Mouse (Mus musculus) intestine, embryonic 14.5 days (tissue): ENCODE measurements around the gene Paqr5. TPM values are rescaled to one million over a fixed set of nuclear protein-coding genes. Genes with fewer than 3 reads are reported as not detected.
A peak's percentile ranks its signal among the peaks of the same experiment; 100 is the strongest.

ENCODE experiments used
- ATAC-seq: fragments of 200-750 bp; cut with Nextera tagmentation; replicated peaks from 2 replicates; pipeline ENCODE4 v1.8.0; 2017; ENCODE audit warnings: low read depth, moderate number of reproducible peaks, moderate TSS enrichment, moderate library complexity; ENCODE audit not compliant: low FRiP score, low TSS enrichment
- DNase-seq: peaks from one replicate; pipeline ENCODE4 v3.0.0-alpha.2; 2018; ENCODE audit warnings: low spot score
- H3K27ac ChIP-seq: fragments of 300-500 bp; sonication (generic); 2 replicates; pipeline ENCODE4 v1.5.1; 2014; ENCODE audit warnings: low read depth, mild to moderate bottlenecking, control low read depth
- H3K27me3 ChIP-seq: fragments of 300-500 bp; sonication (generic); replicated peaks from 2 replicates; pipeline ENCODE4 v1.6.1; 2014; ENCODE audit warnings: low read length, control low read depth; ENCODE audit not compliant: control insufficient read depth, insufficient read depth
- H3K36me3 ChIP-seq: fragments of 300-500 bp; sonication (generic); 2 replicates; pipeline ENCODE4 v1.6.1; 2014; ENCODE audit warnings: low read length, control low read depth; ENCODE audit not compliant: control insufficient read depth, insufficient read depth
- H3K4me1 ChIP-seq: fragments of 300-500 bp; sonication (generic); replicated peaks from 2 replicates; pipeline ENCODE4 v1.6.1; 2014; ENCODE audit warnings: low read length, control low read depth, mixed read lengths; ENCODE audit not compliant: control insufficient read depth, insufficient read depth
- H3K4me2 ChIP-seq: fragments of 300-500 bp; sonication (generic); 2 replicates; pipeline ENCODE4 v1.6.1; 2014; ENCODE audit warnings: low read length
- H3K4me3 ChIP-seq: fragments of 300-500 bp; sonication (generic); 2 replicates; pipeline ENCODE4 v1.5.1; 2014; ENCODE audit warnings: low read depth, low read length, control low read depth, mixed read lengths
- H3K9ac ChIP-seq: fragments of 300-500 bp; sonication (generic); 2 replicates; pipeline ENCODE4 v1.6.1; 2014; ENCODE audit warnings: mild to moderate bottlenecking, low read length
- H3K9me3 ChIP-seq: fragments of 300-500 bp; sonication (generic); 2 replicates; pipeline ENCODE4 v1.6.1; 2016; ENCODE audit warnings: low read length, control low read depth; ENCODE audit not compliant: control insufficient read depth
- WGBS: fragments of 180-500 bp; shearing (Covaris S2); extraction: QIAGEN DNeasy Blood & Tissue Kit; methylation state at CpG from one replicate; pipeline ENCODE4 v1.1.7; 2014; 5-methylcytosine and 5-hydroxymethylcytosine counted together
- polyA plus RNA-seq: library from polyadenylated mRNA; unstranded; fragments of >200 nt; fragmentation: Nextera tagmentation; extraction: Ambion mirVana; gene quantifications from 2 replicates; pipeline ENCODE4 v1.2.1, GENCODE M21; 2014

The Paqr5 gene
- polyA plus RNA-seq, 1 experiment from 2014 or later: 8.1 TPM

DNA sequence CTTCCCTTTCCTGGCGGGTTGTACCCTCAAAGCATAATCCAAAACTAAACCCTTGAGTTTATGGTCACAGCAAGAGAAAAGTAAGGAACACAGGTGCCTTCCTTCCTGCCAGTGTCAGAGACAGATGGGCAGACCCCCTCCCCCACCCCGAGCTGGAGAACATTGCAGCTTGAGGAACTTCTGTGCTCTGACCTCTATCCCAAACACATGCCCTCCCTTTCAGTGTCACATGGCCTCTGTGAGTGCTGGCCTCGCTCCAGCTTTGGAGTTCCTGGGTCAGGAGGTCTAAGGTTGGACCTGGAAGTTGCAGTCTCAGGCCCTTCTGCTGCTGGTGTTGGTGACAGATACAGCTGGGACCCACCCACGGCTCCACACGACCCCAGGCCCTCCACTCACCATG lies 65.9 kb downstream of the Paqr5 start:
- H3K4me2 ChIP-seq: no peak overlapping the region
- H3K27me3 ChIP-seq: no peaks in the 10 kb centered on the region
- no peaks in the 10 kb centered on the region for H3K9me3 ChIP-seq
- H3K4me1 ChIP-seq: 0 out of 2 replicates have a peak, but pooled peaks cover 6% of the 10 kb centered on the region
- ATAC-seq (no peak), DNase-seq (no peak)
- H3K36me3 ChIP-seq: no peaks in the 10 kb centered on the region
- no peak overlapping the region for H3K4me3 ChIP-seq
- 0 out of 2 replicates have a peak overlapping the region, but pooled peaks have one; percentile 38 for H3K27ac ChIP-seq
- WGBS: 40% methylated on average over 5 of the region's 5 CpGs
- H3K9ac ChIP-seq: no peak overlapping the region

DNA sequence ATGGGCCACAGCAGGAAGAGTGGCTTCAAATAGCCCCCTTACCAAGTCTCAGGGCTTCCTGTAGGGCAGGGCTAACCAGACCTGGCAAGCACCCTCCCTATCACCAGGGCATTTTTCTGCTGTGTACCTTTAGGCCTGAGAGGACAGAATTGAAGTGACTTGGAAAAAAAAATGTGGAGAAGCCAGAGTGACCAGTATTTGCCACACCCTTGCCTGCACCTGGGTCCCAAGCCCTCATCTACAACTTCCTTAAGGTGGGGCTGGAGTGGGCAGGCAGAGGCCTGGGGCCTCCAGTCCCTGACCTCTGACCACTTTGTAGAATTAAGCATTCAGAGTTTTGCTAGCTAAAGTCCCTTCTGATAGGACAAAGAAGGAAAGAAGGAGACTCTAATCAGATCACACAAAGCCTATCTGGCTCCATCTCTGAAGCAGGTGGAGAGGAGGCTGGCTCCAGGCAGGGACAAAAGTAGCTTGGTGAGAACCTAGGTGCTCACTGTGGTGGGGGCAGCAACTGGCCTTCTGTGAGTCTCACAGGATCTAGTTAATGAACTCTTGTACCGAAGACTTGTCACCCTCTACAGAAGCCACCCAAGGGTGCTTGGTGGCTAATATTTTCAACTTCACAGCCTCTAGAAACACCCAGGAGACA lies 66.6 kb downstream of the Paqr5 start:
- H3K9me3 ChIP-seq: no peaks in the 10 kb centered on the region
- H3K27ac ChIP-seq: peak overlapping the region; percentile 38
- no peak overlapping the region for H3K4me2 ChIP-seq
- H3K4me1 ChIP-seq: 0 out of 2 replicates have a peak, but pooled peaks cover 6% of the 10 kb centered on the region
- no peak overlapping the region for H3K9ac ChIP-seq
- DNase-seq (no peak), ATAC-seq (peak; percentile 59; the same call in 1 of the 2 replicates)
- H3K4me3 ChIP-seq: no peak overlapping the region
- 78% methylated on average over 1 of the region's 1 CpGs for WGBS
- H3K27me3 ChIP-seq: no peaks in the 10 kb centered on the region
- H3K36me3 ChIP-seq: no peaks in the 10 kb centered on the region

DNA sequence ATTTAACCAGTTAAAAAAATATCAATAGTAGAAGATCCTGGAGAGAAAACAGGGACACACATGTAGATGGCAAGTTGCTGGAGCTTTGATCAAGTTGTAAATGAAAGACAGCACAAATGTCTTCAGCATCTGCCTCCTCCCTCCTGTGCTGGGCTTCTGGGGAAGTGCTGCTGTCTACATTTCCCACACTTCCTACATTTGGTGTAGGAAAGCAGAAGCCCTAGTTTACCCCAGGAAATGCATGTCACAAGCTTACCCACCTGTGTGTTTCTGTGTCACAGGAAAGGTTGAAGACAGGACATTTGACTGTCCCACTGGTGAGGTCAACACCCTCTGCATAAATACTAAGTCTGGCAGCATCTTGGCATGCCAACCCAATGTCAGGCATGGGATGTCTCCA lies 71.9 kb downstream of the Paqr5 start:
- Histone ChIP-seq H3K4me3 (no peak overlapping the region), H3K4me1 (no peaks in the 10 kb centered on the region), H3K27me3 (no peaks in the 10 kb centered on the region), H3K36me3 (no peaks in the 10 kb centered on the region), H3K9ac (no peak overlapping the region), H3K4me2 (no peak overlapping the region), H3K9me3 (no peaks in the 10 kb centered on the region), H3K27ac (no peak overlapping the region)
- ATAC-seq (no peak), DNase-seq (no peak)

DNA sequence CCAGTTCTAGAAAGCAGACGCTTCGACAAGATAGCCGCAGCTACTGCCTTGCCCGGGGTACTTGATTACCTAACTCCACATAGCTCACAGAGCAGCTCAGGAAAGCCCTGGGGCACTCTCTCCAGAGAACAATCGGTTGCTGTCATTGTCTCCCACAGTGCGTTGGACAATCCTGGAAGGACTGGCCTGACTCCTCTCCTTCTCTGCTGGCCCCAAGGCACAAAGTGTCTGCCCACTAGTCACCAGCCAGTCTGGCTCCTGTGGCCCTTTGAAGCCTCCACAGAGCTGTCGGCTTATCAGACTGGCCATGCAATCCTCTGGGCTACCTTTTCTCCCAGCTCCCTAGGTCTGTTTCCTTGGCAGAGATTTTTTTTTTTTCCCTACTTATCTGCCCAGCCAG lies 74.4 kb downstream of the Paqr5 start:
- WGBS: 66% methylated on average over 7 of the region's 7 CpGs
- no peaks in the 10 kb centered on the region for H3K9me3 ChIP-seq
- H3K4me1 ChIP-seq: peaks cover 5% of the 10 kb centered on the region
- H3K27ac ChIP-seq: no peak overlapping the region
- ATAC-seq (no peak), DNase-seq (no peak)
- no peaks in the 10 kb centered on the region for H3K36me3 ChIP-seq
- no peaks in the 10 kb centered on the region for H3K27me3 ChIP-seq
- H3K9ac ChIP-seq: no peak overlapping the region
- no peak overlapping the region for H3K4me3 ChIP-seq
- H3K4me2 ChIP-seq: no peak overlapping the region

DNA sequence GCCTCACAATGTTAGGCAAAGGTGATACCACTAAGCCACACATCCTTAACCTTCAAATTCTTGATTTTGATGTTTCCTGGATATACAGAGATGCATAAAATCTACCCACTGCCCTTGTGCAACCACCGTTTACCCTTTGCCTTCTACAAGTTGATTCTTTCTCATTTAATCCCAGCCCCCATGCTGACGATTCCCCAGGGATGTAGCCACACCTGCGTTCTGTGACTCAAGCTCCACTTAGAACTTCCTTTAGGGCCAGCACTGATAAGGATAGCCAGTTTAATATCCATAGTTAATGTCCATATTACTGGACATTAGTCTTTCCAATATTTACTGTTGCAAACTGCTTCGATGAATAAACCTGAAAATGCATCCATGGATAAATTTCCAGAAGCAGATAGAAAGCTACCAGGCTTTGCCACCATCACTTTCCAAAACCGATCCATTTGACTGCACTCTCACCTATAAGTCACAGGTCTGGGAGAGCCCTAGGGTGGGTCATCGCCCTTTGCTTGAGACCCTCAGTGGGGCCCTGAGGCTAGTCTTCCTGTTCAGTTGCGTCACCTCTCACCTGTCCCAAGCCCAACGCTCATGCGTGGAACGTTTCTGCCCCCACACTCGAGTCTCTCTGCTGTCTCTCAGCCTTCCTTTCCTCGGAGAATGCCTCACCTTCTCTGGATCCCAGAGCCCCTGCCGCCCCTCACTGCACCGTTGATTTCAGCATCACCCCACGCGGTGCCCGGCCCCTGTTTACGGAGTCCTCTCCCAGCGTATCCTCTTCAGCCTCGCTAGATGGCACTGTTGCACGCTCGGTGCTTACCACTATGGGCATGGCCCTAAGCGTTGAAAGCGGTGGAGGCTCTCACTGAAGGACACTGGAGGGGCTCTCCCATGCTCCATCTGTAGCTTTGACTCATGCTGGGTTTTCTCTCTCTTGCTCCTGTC lies 79.0 kb downstream of the Paqr5 start:
- peaks cover 16% of the 10 kb centered on the region for H3K36me3 ChIP-seq
- peak overlapping the region; percentile 75 for H3K4me3 ChIP-seq
- no peaks in the 10 kb centered on the region for H3K9me3 ChIP-seq
- no peaks in the 10 kb centered on the region for H3K27me3 ChIP-seq
- peaks cover 5% of the 10 kb centered on the region for H3K4me1 ChIP-seq
- peak; percentile 88 for DNase-seq
- WGBS: 7% methylated on average over 24 of the region's 24 CpGs
- H3K4me2 ChIP-seq: peak overlapping the region; percentile 93
- H3K27ac ChIP-seq: peak overlapping the region; percentile 71; the same call in 1 of the 2 replicates
- ATAC-seq: peak; percentile 71
- H3K9ac ChIP-seq: peak overlapping the region; percentile 68; the same call in 1 of the 2 replicates

DNA sequence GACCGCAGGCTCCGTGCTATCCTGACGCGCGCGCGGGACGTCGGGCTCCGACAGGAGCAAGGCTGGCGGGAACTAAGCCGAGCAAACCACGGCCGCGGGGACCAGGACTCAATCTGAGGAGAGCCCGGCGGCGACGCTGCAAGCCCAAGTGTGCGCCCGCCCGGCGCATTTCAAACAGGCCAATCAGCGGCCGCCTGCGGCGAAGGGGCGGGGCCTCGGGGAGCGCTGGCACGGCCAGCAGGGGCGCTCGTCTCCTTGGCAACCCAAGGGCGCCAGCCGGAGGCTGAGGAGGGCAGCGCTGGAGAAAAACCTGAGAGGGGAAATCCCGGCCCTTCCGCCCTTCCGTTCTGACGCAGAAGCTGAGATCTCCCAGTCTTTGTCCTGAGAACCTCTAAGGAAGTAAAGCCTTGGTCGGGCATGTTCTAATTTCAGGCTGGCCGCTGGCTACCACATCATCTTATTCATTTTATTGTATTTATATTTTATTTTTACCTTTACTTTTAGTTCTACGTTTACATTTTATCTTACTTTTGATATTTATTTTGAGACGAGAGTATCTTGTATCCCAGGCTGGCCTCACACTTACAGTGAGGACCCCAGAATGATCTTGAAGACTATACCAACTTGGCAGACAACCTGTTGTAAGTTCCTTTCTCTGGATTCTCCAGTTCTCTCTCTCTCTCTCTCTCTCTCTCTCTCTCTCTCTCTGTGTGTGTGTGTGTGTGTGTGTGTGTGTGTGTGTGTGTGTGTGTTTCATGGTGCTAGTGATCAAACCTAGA lies 79.8 kb downstream of the Paqr5 start, which contains the start of gene Kif23:
TSS of gene Kif23 (minus strand) at position 152 of the 779 bp plus-strand sequence.
- peak within 1 kb of the TSS; percentile 68 for H3K9ac ChIP-seq
- H3K27me3 ChIP-seq: no peaks in the 10 kb centered on the region
- H3K4me2 ChIP-seq: peak within 1 kb of the TSS; percentile 93
- peak within 1 kb of the TSS; percentile 75 for H3K4me3 ChIP-seq
- H3K4me1 ChIP-seq: peaks cover 5% of the 10 kb centered on the region
- under 1% methylated on average over 44 of the region's 44 CpGs for WGBS
- ATAC-seq (peak; percentile 91), DNase-seq (peak; percentile 98)
- H3K27ac ChIP-seq: peak within 1 kb of the TSS; percentile 71
- H3K36me3 ChIP-seq: peaks cover 25% of the 10 kb centered on the region
- no peaks in the 10 kb centered on the region for H3K9me3 ChIP-seq

DNA sequence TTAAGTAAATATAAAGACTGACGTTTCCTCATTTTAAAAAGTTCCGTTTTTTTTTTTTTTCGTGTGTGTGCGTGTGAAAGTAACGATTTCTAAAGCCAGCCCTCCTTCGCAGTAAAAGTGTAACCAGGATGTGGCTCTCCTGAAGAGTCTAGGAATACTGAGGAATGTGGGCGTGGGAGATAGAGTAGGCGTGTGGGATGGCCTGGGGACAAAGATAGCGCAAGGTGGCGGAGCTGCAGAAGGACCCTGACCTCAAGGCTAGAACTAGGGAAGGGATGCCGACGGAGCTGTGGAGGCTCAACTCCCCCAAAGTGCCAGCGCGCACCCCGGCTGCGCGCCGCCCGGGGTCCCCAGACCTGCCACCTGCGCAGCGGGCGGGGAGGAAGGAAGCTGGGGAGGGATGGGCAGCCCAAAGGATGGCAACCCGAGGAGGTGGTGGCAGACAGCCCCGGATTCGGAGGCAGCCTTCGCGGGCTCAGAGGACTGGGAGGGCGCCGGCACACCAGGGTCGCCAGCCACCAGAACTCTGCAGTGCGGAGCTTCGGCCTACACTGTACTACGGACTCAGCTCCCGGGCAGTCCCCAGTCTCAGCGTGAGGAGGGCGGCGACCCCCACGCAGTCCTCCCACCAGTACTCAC lies 80.6 kb downstream of the Paqr5 start:
- H3K4me2 ChIP-seq: peak overlapping the region; percentile 93
- H3K27ac ChIP-seq: peak overlapping the region; percentile 71
- no peak for DNase-seq
- peak overlapping the region; percentile 75 for H3K4me3 ChIP-seq
- H3K27me3 ChIP-seq: no peaks in the 10 kb centered on the region
- H3K4me1 ChIP-seq: peaks cover 5% of the 10 kb centered on the region
- H3K9me3 ChIP-seq: no peaks in the 10 kb centered on the region
- peak overlapping the region; percentile 68 for H3K9ac ChIP-seq
- H3K36me3 ChIP-seq: peaks cover 30% of the 10 kb centered on the region
- WGBS: 1% methylated on average over 28 of the region's 38 CpGs
- ATAC-seq: peak; percentile 82

DNA sequence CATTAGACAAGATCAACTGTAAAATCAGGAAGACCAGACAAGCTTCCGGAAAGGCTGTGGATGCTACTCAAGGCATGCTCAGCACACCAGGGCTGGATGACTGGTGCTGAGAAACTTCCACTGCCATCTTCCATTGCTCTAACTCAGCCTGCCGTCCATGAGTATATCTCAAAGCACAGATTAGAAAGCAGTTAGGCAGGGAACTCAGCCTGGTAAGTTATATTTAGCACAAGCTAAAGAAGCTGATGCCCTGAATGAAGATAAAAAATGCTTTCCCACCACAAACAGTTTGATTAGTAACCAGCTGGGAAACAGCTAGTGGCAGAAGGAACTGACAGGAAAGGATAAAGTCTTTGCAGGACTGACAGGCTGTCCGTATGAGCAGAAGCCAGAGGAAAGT lies 85.6 kb downstream of the Paqr5 start:
- no peak overlapping the region for H3K4me3 ChIP-seq
- peaks cover 81% of the 10 kb centered on the region for H3K36me3 ChIP-seq
- ATAC-seq (no peak), DNase-seq (no peak)
- H3K4me1 ChIP-seq: no peaks in the 10 kb centered on the region
- no peaks in the 10 kb centered on the region for H3K9me3 ChIP-seq
- no peak overlapping the region for H3K4me2 ChIP-seq
- no peak overlapping the region for H3K27ac ChIP-seq
- 90% methylated on average over 3 of the region's 3 CpGs for WGBS
- H3K27me3 ChIP-seq: no peaks in the 10 kb centered on the region
- H3K9ac ChIP-seq: no peak overlapping the region
